Mouse (Mus musculus): ENCODE results near the gene Ehbp1. TPM values are rescaled to one million over a fixed set of nuclear protein-coding genes. Genes with fewer than 3 reads are reported as not detected.

The Ehbp1 gene
- total and polyA plus RNA-seq, 3 experiments = 2.5 to 4.0 (median 3.1) TPM

- Histone ChIP-seq H3K36me3 (replicated peaks in 1 of 2; ENCODE audit: control insufficient read depth in 1 of 2, insufficient read depth in 1 of 2, low read length in 1 of 2) (no peaks in the 10 kb centered on the region), H3K79me2 (replicated peaks; ENCODE audit: control insufficient read depth, extremely low read depth, insufficient read depth, poor library complexity, severe bottlenecking) (no peaks in the 10 kb centered on the region), H3K9ac (ENCODE audit: insufficient read depth, low read depth) (no peak overlapping the region), H3K27ac (ENCODE audit: insufficient read depth, low read depth) (no peak overlapping the region), H3K27me3 (replicated peaks) (no peaks in the 10 kb centered on the region), H3K4me2 (ENCODE audit: insufficient read depth, low read depth, poor library complexity, severe bottlenecking) (no peak overlapping the region), H3K4me3 (replicated peaks in 1 of 3; ENCODE audit: low read depth in 2 of 3, low read length in 2 of 3, poor library complexity in 1 of 3) (no peak overlapping the region), H3K9me3 (replicated peaks; ENCODE audit: low read length) (no peaks in the 10 kb centered on the region), H3K4me1 (ENCODE audit: control insufficient read depth in 1 of 2, insufficient read depth in 2 of 2) (no peaks in the 10 kb centered on the region)
- no peak for DNase-seq (ENCODE audit: extremely low read depth)
- TF ChIP-seq SIN3A (IDR thresholded peaks at IDR 0.05; ENCODE audit: low read length) (no peak), ZC3H11A (IDR thresholded peaks at IDR 0.05; ENCODE audit: low read depth, low read length) (no peak), ELF1 (IDR thresholded peaks at IDR 0.05; ENCODE audit: low read depth, low read length) (no peak), USF1 (IDR thresholded peaks at IDR 0.05; ENCODE audit: low read depth, low read length) (no peak), CTCF (conservative IDR thresholded peaks at IDR 0.05 in 1 of 2, IDR thresholded peaks at IDR 0.05 in 1 of 2; ENCODE audit: low read depth in 2 of 2, low read length in 2 of 2) (no peak), NELFE (IDR thresholded peaks at IDR 0.05; ENCODE audit: low read depth, low read length) (no peak), ZKSCAN1 (IDR thresholded peaks at IDR 0.05; ENCODE audit: borderline replicate concordance, low read depth, low read length) (no peak), HCFC1 (IDR thresholded peaks at IDR 0.05; ENCODE audit: low read depth, low read length) (no peak), RCOR1 (conservative IDR thresholded peaks at IDR 0.05; ENCODE audit: low read depth, low read length) (no peak), E2F4 (IDR thresholded peaks at IDR 0.05; ENCODE audit: insufficient replicate concordance, low read depth, low read length) (no peak), TBP (conservative IDR thresholded peaks at IDR 0.05; ENCODE audit: low read depth, low read length) (no peak), EP300 (IDR thresholded peaks at IDR 0.05; ENCODE audit: low read length) (no peak), KAT2A (IDR thresholded peaks at IDR 0.05; ENCODE audit: insufficient replicate concordance, low read length) (no peak), POLR2A (IDR thresholded peaks at IDR 0.05; ENCODE audit: low read depth, low read length) (no peak), RAD21 (IDR thresholded peaks at IDR 0.05; ENCODE audit: low read depth, low read length) (no peak), UBTF (IDR thresholded peaks at IDR 0.05; ENCODE audit: low read depth, low read length) (no peak)
- dilution Hi-C loops (cut with MboI; ENCODE audit: extremely low pct_ligation_motif_present, extremely low pct_unique_long_range_greater_than_20kb, low sequenced_read_pairs) = no loop called here
- in situ Hi-C loops (cut with MboI; ENCODE audit: low pct_ligation_motif_present, low pct_unique_long_range_greater_than_20kb, low sequenced_read_pairs) = no loop called here
These were observed 141.0 kb downstream of the Ehbp1 start for GRCm38 (mm10) chr11:22201125-22201524.

- TF ChIP-seq JUN (IDR thresholded peaks at IDR 0.05; ENCODE audit: insufficient read depth, low read depth, low read length) (no peak), JUND (conservative IDR thresholded peaks at IDR 0.05; ENCODE audit: low read depth, low read length) (no peak)
- H3K4me2 ChIP-seq (ENCODE audit: insufficient read depth, low read depth, poor library complexity, severe bottlenecking) = peak overlapping the region; percentile 51
- H3K9ac ChIP-seq (ENCODE audit: insufficient read depth, low read depth) = peak overlapping the region; percentile 24; the same call in 1 of the 2 replicates
- no peaks in the 10 kb centered on the region for H3K79me2 ChIP-seq (replicated peaks; ENCODE audit: control insufficient read depth, extremely low read depth, insufficient read depth, poor library complexity, severe bottlenecking)
- no peak for DNase-seq (ENCODE audit: extremely low read depth)
- H3K27ac ChIP-seq (ENCODE audit: insufficient read depth, low read depth) = no peak overlapping the region
- in situ Hi-C loops (cut with MboI; ENCODE audit: low pct_ligation_motif_present, low pct_unique_long_range_greater_than_20kb, low sequenced_read_pairs) (no loop called here), dilution Hi-C loops (cut with MboI; ENCODE audit: extremely low pct_ligation_motif_present, extremely low pct_unique_long_range_greater_than_20kb, low sequenced_read_pairs) (no loop called here)
- H3K36me3 ChIP-seq (replicated peaks in 1 of 2; ENCODE audit: control insufficient read depth in 1 of 2, insufficient read depth in 1 of 2, low read length in 1 of 2) = no peaks in the 10 kb centered on the region
- no peaks in the 10 kb centered on the region for H3K27me3 ChIP-seq (replicated peaks)
- H3K4me3 ChIP-seq (replicated peaks in 1 of 3; ENCODE audit: low read depth in 2 of 3, low read length in 2 of 3, poor library complexity in 1 of 3) = no peak overlapping the region
- H3K9me3 ChIP-seq (replicated peaks; ENCODE audit: low read length) = no peaks in the 10 kb centered on the region
- H3K4me1 ChIP-seq (ENCODE audit: control insufficient read depth in 1 of 2, insufficient read depth in 2 of 2) = no peaks in the 10 kb centered on the region
These were observed 142.2 kb downstream of the Ehbp1 start for GRCm38 (mm10) chr11:22199881-22200280.

Data from CH12.LX (cell line).